Mouse (Mus musculus): ENCODE data around the gene Phf21b.

DNA sequence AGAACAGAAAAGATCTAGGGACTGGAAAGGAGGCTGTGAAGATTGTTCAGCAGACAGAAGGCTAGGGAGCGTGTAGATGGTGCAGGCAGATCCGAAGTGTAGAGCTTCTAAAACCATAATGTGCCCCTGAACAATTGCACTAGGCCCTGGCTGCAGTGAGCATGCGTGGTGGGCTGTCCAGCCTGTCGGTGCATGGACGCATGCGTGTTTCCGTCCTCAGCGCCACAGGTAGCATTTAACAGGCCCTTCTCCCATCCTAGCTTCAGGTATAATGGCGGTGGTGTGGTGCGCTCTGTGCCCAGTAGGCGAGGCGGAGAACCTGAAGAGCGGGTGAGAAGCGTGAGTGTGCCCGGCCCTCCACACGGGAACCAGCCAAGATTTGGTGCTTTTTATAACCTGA is 71.0 kb downstream of the Phf21b start:
- no peak for TF ChIP-seq CTCF (IDR thresholded peaks at IDR 0.05; ENCODE audit: low read depth)
- no peak for TF ChIP-seq EP300 (optimal IDR thresholded peaks at IDR 0.05)
